Comparison of ENCODE assay signal across 9 mouse cellular contexts in the genomic region with DNA sequence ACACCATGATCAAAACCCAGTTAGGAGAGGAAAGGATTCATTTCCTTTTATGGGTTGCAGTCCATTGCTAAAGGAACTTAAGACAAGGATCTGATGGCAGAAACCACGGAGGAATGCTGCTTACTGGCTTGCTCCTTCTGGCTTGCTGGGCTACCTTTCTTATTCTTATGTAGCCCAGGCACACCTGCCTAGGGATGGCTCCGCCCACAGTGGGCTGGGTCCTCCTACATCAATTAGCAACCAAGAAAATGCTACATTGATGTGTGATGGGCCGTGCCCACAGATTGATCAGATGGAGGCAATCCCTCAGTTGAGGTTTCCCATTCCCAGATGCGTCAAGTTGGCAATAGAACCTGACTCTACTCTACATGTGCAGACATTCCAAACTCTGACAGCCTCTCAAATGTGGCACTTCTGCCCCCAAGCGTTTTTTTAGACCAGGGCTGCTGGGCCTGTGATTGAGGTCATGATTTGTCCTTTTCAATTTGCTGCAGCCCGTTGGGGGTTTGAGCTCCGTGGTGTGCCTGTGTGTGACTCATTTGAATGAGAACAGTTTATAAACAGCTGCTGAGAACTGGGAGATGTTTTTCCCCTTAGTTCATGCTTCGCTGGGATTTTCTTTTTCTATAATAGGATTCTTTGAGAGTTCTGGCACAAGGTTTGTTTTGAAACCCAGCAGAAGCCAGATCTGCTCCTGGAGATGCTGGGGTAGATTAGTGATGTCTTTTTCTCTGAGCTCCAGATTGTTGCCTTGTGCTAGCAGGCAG.
DNase-seq lines count a peak whose midpoint lies in the region; ATAC-seq and TF ChIP-seq lines count a peak whose summit lies in the region.
"Had no signal": no experiment of that assay in that cellular context is flagged by ENCODE, and none has a peak within 500 bp of the region (broad histone marks: within the 10 kb centered on the region; RNA-seq: fewer than 3 reads in every experiment).

No protein-coding gene starts in this region.

- H3K27me3 ChIP-seq in spleen, adult 2 months (ENCODE audit: control insufficient read depth, insufficient read depth, low read length) = no peaks in the 10 kb centered on the region
- H3K27me3 ChIP-seq in intestine, embryonic 15.5 days (replicated peaks) = no peaks in the 10 kb centered on the region
- H3K27me3 ChIP-seq: liver, embryonic 13.5 days had no signal

- no peaks in the 10 kb centered on the region for H3K4me1 ChIP-seq in spleen, adult 2 months (ENCODE audit: control insufficient read depth, insufficient read depth, insufficient read length)
- H3K4me1 ChIP-seq in intestine, embryonic 15.5 days (replicated peaks) = 0 out of 2 replicates have a peak, but pooled peaks cover 4% of the 10 kb centered on the region
- H3K4me1 ChIP-seq: liver, embryonic 13.5 days had no signal

- H3K36me3 ChIP-seq in spleen, adult 2 months (ENCODE audit: control insufficient read depth, insufficient read depth, low read length) = no peaks in the 10 kb centered on the region
- no peaks in the 10 kb centered on the region for H3K36me3 ChIP-seq in intestine, embryonic 15.5 days
- H3K36me3 ChIP-seq: liver, embryonic 13.5 days had no signal

- H3K4me3 ChIP-seq in spleen, adult 2 months (ENCODE audit: extremely low read depth, insufficient read depth, insufficient read length) = no peak overlapping the region
- no peak overlapping the region for H3K4me3 ChIP-seq in intestine, embryonic 15.5 days (replicated peaks)
- H3K4me3 ChIP-seq: liver, embryonic 13.5 days had no signal

- no peak for DNase-seq in spleen, adult 2 months (ENCODE audit: low read depth in 1 of 2, low spot score in 2 of 2)
- DNase-seq in spleen, postnatal 10 days (ENCODE audit: low spot score in 2 of 2) = no peak
- DNase-seq in lung, postnatal 4 days = peak; percentile 26 to 40
- no peak for DNase-seq in ovary, postnatal 10 days (ENCODE audit: low spot score)
- DNase-seq in kidney, postnatal 14 days = no peak
- DNase-seq: liver, embryonic 13.5 days had no signal

- H3K9ac ChIP-seq in intestine, embryonic 15.5 days = no peak overlapping the region
- H3K9ac ChIP-seq: liver, embryonic 13.5 days had no signal

- peak overlapping the region; percentile 34; the same call in 1 of the 2 replicates for H3K27ac ChIP-seq in spleen, adult 2 months (ENCODE audit: insufficient read depth, low read length)
- H3K27ac ChIP-seq in intestine, embryonic 15.5 days = peak overlapping the region; percentile 55
- H3K27ac ChIP-seq: liver, embryonic 13.5 days had no signal

- H3K4me2 ChIP-seq in intestine, embryonic 15.5 days (replicated peaks) = no peak overlapping the region
- H3K4me2 ChIP-seq: liver, embryonic 13.5 days had no signal

- WGBS in spleen, adult 2 months = 68% methylated on average over 8 of the region's 8 CpGs
- 55% methylated on average over 8 of the region's 8 CpGs for WGBS in intestine, embryonic 15.5 days

- no peaks in the 10 kb centered on the region for H3K9me3 ChIP-seq in intestine, embryonic 15.5 days

- TF ChIP-seq POLR2A in spleen, adult 2 months (IDR thresholded peaks at IDR 0.05; ENCODE audit: low read depth, low read length) = no peak

- no peak for TF ChIP-seq CTCF in spleen, adult 2 months (IDR thresholded peaks at IDR 0.05; ENCODE audit: extremely low read depth, insufficient read depth, insufficient read length, insufficient replicate concordance)

- peak; percentile 74 for ATAC-seq in frontal cortex, adult (ENCODE audit: low TSS enrichment)
- ATAC-seq in intestine, embryonic 15.5 days = peak; percentile 39; the same call in 1 of the 2 replicates
- no peak for ATAC-seq in activated CD4-positive, CD25-positive, alpha-beta regulatory T cell, adult 4 months

Comparison
In these comparisons a context has a peak if more than half of its experiments do, and no peak if none do; other contexts are left out.
1. DNase-seq: peak in lung, postnatal 4 days (2 of 2); none in spleen, adult 2 months (0 of 2), spleen, postnatal 10 days (0 of 2), ovary, postnatal 10 days (single experiment) and kidney, postnatal 14 days (single experiment).